Mouse (Mus musculus) midbrain, embryonic 10.5 days (tissue): ENCODE measurements around the gene Bcap31. TPM values are rescaled to one million over a fixed set of nuclear protein-coding genes. Genes with fewer than 3 reads are reported as not detected.

Experiments
- DNase-seq: peaks from one replicate; pipeline ENCODE4 v3.0.0-alpha.2; 2017; ENCODE audit warnings: low spot score
- H3K27ac ChIP-seq: fragments of 300-500 bp; sonication (generic); replicated peaks from 2 replicates; pipeline ENCODE4 v1.5.1; 2016; ENCODE audit warnings: mild to moderate bottlenecking
- H3K27me3 ChIP-seq: fragments of 300-500 bp; sonication (generic); 2 replicates; pipeline ENCODE4 v1.6.1; 2016; ENCODE audit warnings: low read depth, mild to moderate bottlenecking; ENCODE audit not compliant: poor library complexity, severe bottlenecking
- H3K36me3 ChIP-seq: fragments of 300-500 bp; sonication (generic); 2 replicates; pipeline ENCODE4 v1.6.1; 2016; ENCODE audit warnings: mild to moderate bottlenecking, moderate library complexity
- H3K4me1 ChIP-seq: fragments of 300-500 bp; sonication (generic); 2 replicates; pipeline ENCODE4 v1.6.1; 2016
- H3K4me3 ChIP-seq: fragments of 300-500 bp; sonication (generic); 2 replicates; pipeline ENCODE4 v1.5.1; 2016; ENCODE audit warnings: mild to moderate bottlenecking, moderate library complexity
- H3K9me3 ChIP-seq: fragments of 300-500 bp; sonication (generic); replicated peaks from 2 replicates; pipeline ENCODE4 v1.6.1; 2016; ENCODE audit warnings: mild to moderate bottlenecking
- WGBS: fragments of 180-500 bp; shearing (Covaris S2); methylation state at CpG from one replicate; pipeline ENCODE4 v1.1.7; 2016; 5-methylcytosine and 5-hydroxymethylcytosine counted together
- polyA plus RNA-seq: library from polyadenylated mRNA; unstranded; fragments of >200 nt; fragmentation: Nextera tagmentation; extraction: Ambion mirVana; gene quantifications from 2 replicates; pipeline ENCODE4 v1.2.1, GENCODE M21; 2016

The Bcap31 gene
- polyA plus RNA-seq, 1 experiment from 2014 or later, result 157 TPM

GRCm38 (mm10) chrX:73645121-73645520 is 70.9 kb downstream of the Bcap31 start:
- DNase-seq, result no peak
- Histone ChIP-seq H3K4me1 (no peaks in the 10 kb centered on the region), H3K9me3 (no peaks in the 10 kb centered on the region), H3K36me3 (no peaks in the 10 kb centered on the region), H3K27ac (no peak overlapping the region), H3K4me3 (no peak overlapping the region), H3K27me3 (peaks cover 50% of the 10 kb centered on the region)
- WGBS, result 22% methylated on average over 4 of the region's 4 CpGs

DNA sequence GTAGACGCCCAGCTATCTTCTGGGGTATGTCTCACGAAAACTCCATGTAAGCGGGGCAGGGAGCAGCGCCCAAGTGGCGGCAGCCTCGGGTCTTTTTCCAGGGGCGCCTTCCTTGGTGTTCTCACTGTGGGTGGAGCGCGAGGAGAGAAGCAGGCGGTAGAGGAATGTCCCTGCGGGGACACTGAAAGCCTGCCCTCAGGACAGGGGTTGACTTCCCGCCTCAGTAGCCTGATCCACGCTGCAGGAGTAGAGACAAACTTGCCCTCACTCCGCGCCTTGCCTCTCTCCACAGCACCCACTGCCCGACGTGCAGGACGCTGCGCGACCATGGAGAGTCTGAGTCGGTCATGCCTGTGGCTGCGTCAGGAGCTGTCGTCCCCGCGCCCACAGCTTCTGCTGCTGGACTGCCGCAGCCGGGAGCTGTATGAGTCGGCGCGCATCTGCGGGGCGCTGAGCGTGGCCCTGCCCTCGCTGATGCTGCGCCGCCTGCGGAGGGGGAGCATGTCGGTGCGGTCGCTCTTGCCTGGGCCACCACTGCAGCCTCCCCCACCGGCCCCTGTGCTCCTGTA is 76.0 kb downstream of the Bcap31 start:
- Histone ChIP-seq H3K4me3 (peak overlapping the region; percentile 51), H3K36me3 (no peaks in the 10 kb centered on the region), H3K27me3 (peaks cover 100% of the 10 kb centered on the region), H3K9me3 (no peaks in the 10 kb centered on the region), H3K27ac (peak overlapping the region; percentile 60; the same call in 1 of the 2 replicates), H3K4me1 (peaks cover 22% of the 10 kb centered on the region)
- WGBS, result 22% methylated on average over 41 of the region's 41 CpGs
- DNase-seq, result peak; percentile 33

DNA sequence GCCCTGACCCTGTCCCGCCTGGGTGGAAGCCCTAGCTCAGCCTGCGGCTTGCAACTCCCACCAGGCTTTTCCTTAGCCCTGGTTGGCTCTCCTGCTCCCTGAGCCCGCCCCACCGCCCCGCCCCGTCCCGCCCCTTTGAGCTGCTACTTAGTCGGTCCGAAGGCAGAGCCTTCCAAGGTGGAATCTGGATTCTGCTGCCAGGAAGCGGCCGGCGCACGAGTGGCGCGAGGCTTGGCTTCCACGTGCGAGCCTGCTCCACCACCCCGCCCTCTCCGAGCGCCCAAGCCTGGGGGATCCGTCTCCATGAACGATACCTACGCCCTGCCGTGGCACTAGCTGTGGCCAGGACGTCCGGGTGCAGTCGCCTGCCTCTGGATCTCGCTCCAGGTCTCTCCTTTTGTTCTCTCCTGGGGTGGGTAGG is 76.7 kb downstream of the Bcap31 start, which contains the start of gene Dusp9:
Gene Dusp9, plus strand, starts transcription at position 165 of the 421 bp plus-strand sequence.
- DNase-seq, result peak; percentile 75
- peaks cover 22% of the 10 kb centered on the region for H3K4me1 ChIP-seq
- H3K4me3 ChIP-seq, result peak within 1 kb of the TSS; percentile 51
- H3K27ac ChIP-seq, result peak within 1 kb of the TSS; percentile 60; the same call in 1 of the 2 replicates
- H3K36me3 ChIP-seq, result no peaks in the 10 kb centered on the region
- H3K9me3 ChIP-seq, result no peaks in the 10 kb centered on the region
- WGBS, result 19% methylated on average over 28 of the region's 28 CpGs
- peaks cover 100% of the 10 kb centered on the region for H3K27me3 ChIP-seq

- no peak for DNase-seq
- no peaks in the 10 kb centered on the region for H3K9me3 ChIP-seq
- H3K27me3 ChIP-seq, result peaks cover 100% of the 10 kb centered on the region
- H3K36me3 ChIP-seq, result no peaks in the 10 kb centered on the region
- peaks cover 22% of the 10 kb centered on the region for H3K4me1 ChIP-seq
- peak overlapping the region; percentile 49 for H3K4me3 ChIP-seq
- no peak overlapping the region for H3K27ac ChIP-seq
- 22% methylated on average over 19 of the region's 19 CpGs for WGBS
Measured at GRCm38 (mm10) chrX:73637415-73637814, 78.6 kb downstream of the Bcap31 start.

Other genes starting within 250 kb of the Bcap31 start
- 16.4 and 27.9 TPM in 2 replicates for gene Bgn, start 232.6 kb downstream of the Bcap31 start, polyA plus RNA-seq
- gene Atp2b3, start 213.1 kb downstream of the Bcap31 start, polyA plus RNA-seq, result 0.17 and 0.19 TPM in 2 replicates
- 16.6 and 32.4 TPM in 2 replicates for gene Dusp9, start 76.8 kb downstream of the Bcap31 start, polyA plus RNA-seq
- 7.0 and 12.6 TPM in 2 replicates for gene Pnck, start 56.1 kb downstream of the Bcap31 start, polyA plus RNA-seq
- gene Slc6a8, start 43.0 kb downstream of the Bcap31 start, polyA plus RNA-seq, result 4.1 and 4.6 TPM in 2 replicates
- gene Abcd1, start 422 bp upstream of the Bcap31 start, polyA plus RNA-seq, result 10.9 and 11.5 TPM in 2 replicates
- gene Plxnb3, start 40.9 kb upstream of the Bcap31 start, polyA plus RNA-seq, result 0.04 and 0.12 TPM in 2 replicates
- gene Srpk3, start 58.2 kb upstream of the Bcap31 start, polyA plus RNA-seq, result 1.5 and 1.6 TPM in 2 replicates
- gene Idh3g, start 70.7 kb upstream of the Bcap31 start, polyA plus RNA-seq, result 185 and 192 TPM in 2 replicates
- 122 and 123 TPM in 2 replicates for gene Ssr4, start 70.9 kb upstream of the Bcap31 start, polyA plus RNA-seq
- gene Pdzd4, start 108.8 kb upstream of the Bcap31 start, polyA plus RNA-seq, result 0.80 and 0.81 TPM in 2 replicates
- gene Avpr2, start 175.9 kb upstream of the Bcap31 start, polyA plus RNA-seq, result 0.14 TPM in 1 of 2 replicates, not detected in the other
- 7.4 and 14.4 TPM in 2 replicates for gene L1cam, start 179.9 kb upstream of the Bcap31 start, polyA plus RNA-seq
- 1.9 and 2.7 TPM in 2 replicates for gene Arhgap4, start 205.7 kb upstream of the Bcap31 start, polyA plus RNA-seq
- 144 and 159 TPM in 2 replicates for gene Naa10, start 205.8 kb upstream of the Bcap31 start, polyA plus RNA-seq
- gene Renbp, start 214.7 kb upstream of the Bcap31 start, polyA plus RNA-seq, result 16.8 and 23.3 TPM in 2 replicates